Mouse (Mus musculus) CD8-positive naive resting alpha-beta T cell, adult 2 months (primary cell): ENCODE measurements at regions not wholly inside any gene's neighbourhood (a gene's known extent, or its start where the extent isn't known, plus 50 kb on each side); places are given as distances from the start of the nearest gene placed in this dataset.

Experiments
- DNase-seq, 2 experiments: peaks; one replicate each; pipeline ENCODE4 v3.0.0; 2022; ENCODE audit warnings: low read depth in 2 of 2, low spot score in 2 of 2

DNA sequence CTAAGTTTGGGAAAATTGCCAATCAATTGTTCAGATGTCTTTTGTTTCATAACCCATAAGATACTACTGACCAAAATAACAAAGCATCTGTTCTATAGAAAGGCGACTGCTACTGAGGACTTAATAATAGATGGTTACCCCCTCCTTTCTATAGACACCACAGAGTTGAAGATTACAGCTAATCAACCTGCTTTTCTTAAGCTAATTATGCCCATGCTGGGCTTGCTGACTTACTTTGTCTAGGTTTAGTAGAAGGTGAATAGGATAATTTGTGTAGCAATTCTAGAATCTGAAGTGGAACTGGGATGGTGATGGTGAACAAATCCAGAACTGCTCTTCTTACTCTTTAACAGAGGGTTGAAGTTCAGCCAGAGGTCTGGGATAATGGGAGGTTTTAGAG lies 53.8 kb upstream of the Tbx18 start:
- no peak for DNase-seq

DNA sequence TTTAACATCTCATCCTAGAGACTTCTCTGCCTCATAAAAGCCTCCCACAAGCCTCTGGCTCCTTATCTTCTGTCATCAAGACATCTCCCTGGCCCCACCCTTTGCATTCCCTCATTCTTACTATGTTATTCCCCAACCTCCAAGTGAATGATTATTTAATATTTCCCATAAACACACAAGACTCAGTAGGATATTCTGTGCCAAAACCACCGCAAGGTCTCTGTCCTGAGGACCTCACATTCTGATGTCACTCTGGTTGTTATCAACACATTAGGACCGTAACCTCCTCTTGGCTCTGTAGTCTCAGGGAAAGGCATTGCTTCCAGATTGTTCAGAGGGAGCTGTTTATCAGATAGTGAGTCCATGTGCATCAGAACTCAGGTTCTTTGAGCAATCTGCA lies 80.7 kb upstream of the Tbx18 start:
- no peak for DNase-seq

DNA sequence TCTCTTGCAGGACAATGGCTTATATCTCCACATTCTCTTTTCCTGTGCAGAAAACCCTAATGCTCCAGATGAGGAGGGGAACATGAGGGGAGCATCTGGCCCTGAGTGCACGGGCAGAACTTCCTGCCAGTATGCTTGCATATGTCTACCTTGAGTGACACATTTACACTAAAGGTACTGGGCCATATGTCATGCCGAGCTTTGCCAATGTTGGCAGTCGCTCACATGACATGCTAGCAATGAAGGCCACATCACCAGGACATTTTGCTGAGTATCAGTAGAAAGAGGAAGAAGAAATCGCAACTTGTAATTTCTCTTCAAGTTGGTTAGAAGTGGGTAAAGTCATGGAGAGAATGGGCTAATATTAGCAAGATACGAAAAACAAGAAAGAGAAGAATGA lies 91.2 kb upstream of the Tbx18 start:
- no peak for DNase-seq

DNA sequence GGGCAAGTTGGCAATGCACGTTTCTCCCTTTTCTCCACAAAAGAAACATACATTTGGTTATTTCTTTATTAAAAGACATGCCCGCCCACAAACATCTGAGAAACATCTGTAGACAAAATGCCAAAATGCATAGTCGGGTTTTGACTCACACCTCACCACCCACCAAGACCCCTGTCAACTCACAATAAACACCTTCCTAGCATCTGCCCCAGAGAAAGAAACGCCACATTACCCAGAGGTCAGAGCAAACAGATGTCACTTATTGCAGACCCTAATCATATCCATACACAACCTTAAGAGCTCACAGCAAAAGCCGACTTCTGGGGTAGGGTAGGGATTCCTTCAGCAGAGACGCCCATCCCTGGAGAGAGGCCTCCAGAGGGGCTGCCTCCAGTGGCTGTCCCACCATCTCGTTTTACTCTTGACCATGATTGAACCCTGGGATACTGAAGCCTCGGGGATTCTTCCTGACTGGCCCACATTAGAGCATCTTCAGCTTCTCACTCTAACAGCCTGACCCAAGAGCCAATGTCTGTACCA lies 93.7 kb upstream of the Tbx18 start:
- no peak for DNase-seq

GRCm38 (mm10) chr9:87843898-87844297 lies 112.8 kb upstream of the Tbx18 start:
- no peak for DNase-seq

DNA sequence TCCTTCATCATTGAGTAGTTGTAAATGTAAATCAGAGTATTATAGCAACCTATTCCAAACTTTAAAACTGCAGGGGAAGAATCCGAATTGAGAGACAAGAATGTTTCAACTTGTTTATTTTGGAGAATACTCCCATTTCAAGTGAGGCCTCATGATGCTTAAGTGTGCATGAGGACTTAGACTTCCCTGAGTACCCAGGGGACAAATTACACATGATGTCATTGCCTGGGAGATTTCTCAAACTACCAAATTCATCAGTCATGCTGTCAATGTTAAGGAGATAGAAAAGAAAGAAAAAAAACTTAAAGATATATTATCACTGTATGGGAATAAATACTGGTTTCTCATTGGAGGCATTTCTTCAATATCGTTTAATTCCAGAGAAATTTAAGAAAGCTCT lies 113.4 kb upstream of the Tbx18 start:
- no peak for DNase-seq

- DNase-seq, result no peak
Measured at GRCm38 (mm10) chr9:87848882-87849281, 117.8 kb upstream of the Tbx18 start.

GRCm38 (mm10) chr9:87850133-87850532 lies 119.1 kb upstream of the Tbx18 start:
- DNase-seq, result no peak

- no peak for DNase-seq
Measured at GRCm38 (mm10) chr9:87861588-87861987, 130.5 kb upstream of the Tbx18 start.

- no peak for DNase-seq
Measured at GRCm38 (mm10) chr9:87865236-87865635, 134.2 kb upstream of the Tbx18 start.

DNA sequence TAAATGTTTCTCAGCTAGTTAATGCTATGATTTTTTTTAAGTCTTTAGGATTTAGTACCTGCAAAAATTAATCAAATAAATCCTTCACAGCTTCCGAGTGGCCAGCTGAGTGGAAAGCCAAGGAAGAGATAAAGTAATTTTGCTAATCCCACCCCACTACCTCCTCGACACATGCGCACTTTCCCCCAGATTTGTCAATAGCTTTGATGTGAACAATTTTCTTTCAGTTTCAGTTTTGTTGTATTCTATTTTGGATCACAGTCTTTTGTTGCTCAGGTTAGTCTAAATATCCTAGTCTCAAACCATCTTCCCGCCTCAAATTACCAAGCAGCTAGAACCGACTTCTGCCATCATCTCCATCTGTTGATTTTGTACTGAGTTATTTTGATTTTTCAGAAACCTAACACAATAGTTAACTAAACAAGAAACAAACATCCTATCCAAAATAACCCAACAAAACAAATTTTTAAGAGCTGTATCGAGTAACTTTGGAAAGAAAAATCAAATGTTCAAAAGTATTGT lies 141.4 kb upstream of the Tbx18 start:
- no peak for DNase-seq

DNA sequence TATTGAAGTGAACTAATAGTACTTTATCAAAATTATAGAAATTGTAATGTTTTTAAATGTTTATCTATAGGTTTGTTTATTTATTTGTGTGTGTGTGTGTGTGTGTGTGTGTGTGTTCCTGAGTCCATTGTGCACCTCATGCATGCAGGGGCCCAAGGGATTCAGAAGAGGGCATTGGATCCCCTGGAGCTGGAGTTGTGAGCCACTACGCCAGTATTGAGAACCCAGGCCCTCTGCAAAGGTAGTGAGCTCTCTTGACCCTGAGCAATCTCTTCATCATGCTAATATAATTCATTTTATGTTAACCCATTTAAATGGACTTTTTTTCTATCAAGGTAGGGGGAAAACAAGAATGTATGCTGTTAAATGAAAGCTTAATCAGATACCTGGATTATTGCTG lies 151.5 kb upstream of the Tbx18 start:
- no peak for DNase-seq

GRCm38 (mm10) chr9:87883069-87883468 lies 152.0 kb upstream of the Tbx18 start:
- DNase-seq, result no peak

GRCm38 (mm10) chr9:87894051-87894450 lies 163.0 kb upstream of the Tbx18 start:
- DNase-seq, result no peak

DNA sequence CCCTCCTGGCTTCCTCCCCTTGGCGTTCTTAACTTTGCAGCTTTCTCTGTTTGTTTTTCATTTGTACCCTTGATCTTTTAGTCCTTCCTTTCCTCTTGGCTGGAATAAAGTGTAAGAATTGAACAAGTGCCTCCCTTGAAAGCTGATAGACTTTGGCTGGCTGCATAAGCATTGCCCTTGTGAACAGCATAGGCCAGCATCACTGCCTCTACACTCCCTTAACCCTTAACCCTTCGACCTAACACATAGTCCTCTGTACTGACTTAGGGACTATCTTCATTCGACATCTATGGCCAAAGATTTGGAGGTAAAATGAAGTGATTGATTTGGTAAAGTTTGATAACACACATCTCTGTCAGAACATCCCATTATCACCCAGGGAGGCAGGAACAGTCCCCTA lies 163.5 kb upstream of the Tbx18 start:
- DNase-seq, result no peak

GRCm38 (mm10) chr9:87895526-87895925 lies 164.5 kb upstream of the Tbx18 start:
- no peak for DNase-seq

DNA sequence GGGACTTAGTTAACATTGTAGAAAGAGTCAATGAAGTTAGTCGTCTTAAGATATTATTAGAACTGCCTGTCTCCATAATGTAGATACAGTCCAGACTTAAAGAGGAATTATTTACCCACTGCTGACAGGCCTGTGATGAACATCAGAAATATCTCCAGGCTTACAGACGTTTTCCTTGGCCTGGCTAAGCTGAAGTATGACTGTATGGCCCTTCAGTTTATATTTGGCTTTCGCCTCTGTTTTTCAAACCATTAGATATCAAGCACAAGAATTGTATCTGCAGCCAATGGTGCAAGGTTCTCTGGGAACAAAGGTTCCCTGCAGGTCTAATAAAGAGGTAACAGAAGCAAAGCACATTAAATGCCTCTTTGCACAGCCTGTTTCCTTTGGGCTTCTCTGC lies 166.3 kb upstream of the Tbx18 start:
- DNase-seq, result no peak

DNA sequence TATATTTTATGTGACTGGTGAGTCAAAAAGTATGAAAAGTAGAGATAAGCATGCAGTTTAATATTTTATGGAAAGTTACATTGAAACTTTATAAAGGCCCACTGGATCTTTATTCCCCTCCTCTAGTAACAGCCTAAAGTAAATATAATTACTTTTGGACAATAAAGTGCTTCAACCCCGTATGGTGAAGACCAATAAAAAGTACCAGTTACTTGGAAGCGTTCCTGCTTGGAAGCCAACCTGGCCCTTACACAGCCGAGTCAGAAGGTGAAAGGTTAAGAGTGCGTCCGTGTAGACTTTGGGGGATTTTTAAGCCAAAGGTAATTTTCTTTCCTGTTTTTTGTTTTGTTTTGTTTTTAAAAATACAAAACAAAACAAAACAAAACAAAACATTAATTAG lies 168.3 kb upstream of the Tbx18 start:
- no peak for DNase-seq

GRCm38 (mm10) chr9:87899800-87900199 lies 168.7 kb upstream of the Tbx18 start:
- no peak for DNase-seq

GRCm38 (mm10) chr9:87921291-87921690 lies 190.2 kb upstream of the Tbx18 start:
- no peak for DNase-seq

DNA sequence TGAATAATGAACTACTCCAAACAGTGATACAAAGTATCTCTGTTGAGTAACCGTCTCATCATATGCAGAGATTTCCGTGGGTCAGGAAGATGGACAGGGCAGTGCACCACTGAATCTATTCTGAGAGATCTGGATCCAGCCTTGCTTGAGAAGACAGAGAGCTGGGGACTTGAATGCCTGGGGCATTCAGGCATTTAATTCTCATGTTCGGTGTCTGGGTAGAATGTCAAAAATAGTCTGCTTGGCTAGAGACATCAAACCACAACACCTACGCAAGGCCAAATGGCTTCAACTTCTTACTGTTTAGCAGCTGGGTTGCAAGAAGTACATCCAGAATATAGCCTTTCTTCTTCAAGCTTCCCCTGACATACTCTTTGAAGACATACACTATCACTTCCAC lies 194.1 kb upstream of the Tbx18 start:
- DNase-seq, result no peak

- no peak for DNase-seq
Measured at GRCm38 (mm10) chr9:87933230-87933629, 202.2 kb upstream of the Tbx18 start.

DNA sequence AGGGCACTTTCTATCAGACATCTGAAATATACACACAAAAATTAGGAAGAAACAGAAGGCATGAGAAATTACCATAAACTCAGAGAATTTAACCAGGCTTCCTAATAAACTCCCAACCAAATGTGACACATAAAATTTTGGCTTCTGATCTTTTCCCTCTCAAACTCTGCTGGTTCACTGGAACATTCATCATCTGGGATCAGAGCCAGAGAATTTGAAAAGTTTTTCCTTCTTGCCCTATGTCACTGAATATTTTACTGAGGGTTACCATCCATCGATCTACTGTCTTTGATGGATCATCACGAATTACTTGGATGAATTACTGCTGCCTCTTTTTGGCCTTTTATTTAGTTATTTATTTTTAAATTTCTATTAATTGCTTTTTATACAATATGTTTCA lies 221.4 kb upstream of the Tbx18 start:
- DNase-seq, result no peak

DNA sequence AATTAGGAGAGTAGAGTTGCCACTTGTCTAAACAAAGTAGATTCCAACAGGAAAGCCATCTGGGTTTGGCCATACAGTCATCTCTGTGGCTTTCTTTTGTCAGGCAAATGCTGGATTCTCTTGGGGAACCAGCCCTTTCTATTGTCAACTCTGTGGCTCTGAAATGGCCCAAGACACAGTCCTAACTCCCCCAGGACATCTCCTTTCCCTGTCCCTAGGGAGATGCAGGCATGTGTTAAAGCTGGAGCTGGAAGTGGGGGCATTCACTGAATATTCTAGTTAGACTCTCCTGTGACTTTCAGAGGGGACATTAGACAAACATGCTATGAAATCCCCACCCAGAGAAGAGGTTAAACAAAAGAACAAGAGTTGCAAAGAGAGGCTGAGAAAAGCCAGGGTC lies 223.9 kb upstream of the Tbx18 start:
- DNase-seq, result no peak
